ENCODE assay signal across 26 mouse cellular contexts in the genomic region with DNA sequence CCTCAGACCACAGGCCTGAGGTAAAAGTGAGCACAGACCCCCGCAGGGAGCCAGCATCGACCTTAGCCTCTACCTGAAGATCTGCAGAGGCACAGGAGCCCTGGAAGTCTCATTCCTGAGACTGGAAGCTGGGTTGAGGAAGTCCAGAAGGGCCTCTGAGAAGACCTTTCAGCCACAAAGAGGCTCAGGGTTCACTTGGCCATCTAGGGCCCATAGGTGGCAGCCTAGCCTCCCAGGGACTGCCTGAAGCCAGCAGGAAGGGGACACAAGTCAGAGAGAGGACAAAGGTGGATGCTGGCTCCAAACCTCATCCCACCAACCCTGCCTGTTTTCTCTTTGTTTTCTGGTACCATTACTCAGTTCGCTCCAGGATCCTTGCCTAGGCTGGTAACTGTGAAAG. TPM values are rescaled to one million over a fixed set of nuclear protein-coding genes. Genes with fewer than 3 reads are reported as not detected.
DNase-seq lines count a peak whose midpoint lies in the region; ATAC-seq lines count a peak whose summit lies in the region.
"Had no signal": no experiment of that assay in that cellular context is flagged by ENCODE, and none has a peak within 500 bp of the region (broad histone marks: within the 10 kb centered on the region; RNA-seq: fewer than 3 reads in every experiment).

Gene Isx (plus strand): TSS at position 234 of the 400 bp plus-strand sequence.

- peak; percentile 40 for DNase-seq in heart, adult 11 months
- no peak for DNase-seq in heart, adult 8-10 months (ENCODE audit: low spot score)
- DNase-seq in cerebellum, adult 8-10 months = no peak
- DNase-seq in ovary, adult 18-20 months (ENCODE audit: low spot score) = no peak
- no peak for DNase-seq in spleen, postnatal 4 days (ENCODE audit: low spot score in 2 of 2)
- DNase-seq: adrenal gland, adult 8-10 months; adrenal gland, postnatal 36 days; B cell, adult 2 months; cerebellum, adult 2 months; cerebellum, postnatal 25 days; gastrocnemius, postnatal 10 days; heart, adult 2 months had no signal

- H3K36me3 ChIP-seq in intestine, embryonic 16.5 days (ENCODE audit: control insufficient read depth, insufficient read depth, low read length) = no peaks in the 10 kb centered on the region
- no peaks in the 10 kb centered on the region for H3K36me3 ChIP-seq in limb, embryonic 15.5 days
- H3K36me3 ChIP-seq in stomach, embryonic 16.5 days (ENCODE audit: control insufficient read depth, insufficient read depth, low read length) = no peaks in the 10 kb centered on the region
- H3K36me3 ChIP-seq: embryonic facial prominence, embryonic 12.5 days; forebrain, embryonic 12.5 days; G1E; heart, embryonic 12.5 days; hindbrain, embryonic 13.5 days had no signal

- H3K4me3 ChIP-seq in intestine, embryonic 16.5 days (ENCODE audit: low read length) = peak within 1 kb of the TSS; percentile 56
- H3K4me3 ChIP-seq in limb, embryonic 15.5 days = no peak within 1 kb of the TSS
- H3K4me3 ChIP-seq in stomach, embryonic 16.5 days (replicated peaks; ENCODE audit: low read length) = peak within 1 kb of the TSS; percentile 1
- H3K4me3 ChIP-seq: embryonic facial prominence, embryonic 12.5 days; forebrain, embryonic 12.5 days; heart, adult 2 months; heart, embryonic 12.5 days; hindbrain, embryonic 13.5 days had no signal

- H3K9me3 ChIP-seq in intestine, embryonic 16.5 days (ENCODE audit: control insufficient read depth, low read length) = no peaks in the 10 kb centered on the region
- H3K9me3 ChIP-seq in limb, embryonic 15.5 days = no peaks in the 10 kb centered on the region
- H3K9me3 ChIP-seq in stomach, embryonic 16.5 days (replicated peaks; ENCODE audit: control insufficient read depth, low read length) = no peaks in the 10 kb centered on the region
- H3K9me3 ChIP-seq: embryonic facial prominence, embryonic 12.5 days; forebrain, embryonic 12.5 days; G1E; heart, embryonic 12.5 days; hindbrain, embryonic 13.5 days had no signal

- peak; percentile 70 for ATAC-seq in intestine, embryonic 16.5 days
- no peak for ATAC-seq in limb, embryonic 15.5 days (ENCODE audit: insufficient number of reproducible peaks, low FRiP score, low TSS enrichment, low read depth)
- ATAC-seq in stomach, embryonic 16.5 days (ENCODE audit: insufficient read depth, low FRiP score) = no peak
- ATAC-seq: CD4-positive, CD25-positive, alpha-beta regulatory T cell, adult 4 months; forebrain, embryonic 16.5 days had no signal

- H3K27me3 ChIP-seq in intestine, embryonic 16.5 days (replicated peaks; ENCODE audit: control insufficient read depth, insufficient read depth, low read length) = no peaks in the 10 kb centered on the region
- no peaks in the 10 kb centered on the region for H3K27me3 ChIP-seq in limb, embryonic 15.5 days
- H3K27me3 ChIP-seq in stomach, embryonic 16.5 days (ENCODE audit: control insufficient read depth, insufficient read depth, low read length) = no peaks in the 10 kb centered on the region
- H3K27me3 ChIP-seq: embryonic facial prominence, embryonic 12.5 days; forebrain, embryonic 12.5 days; heart, embryonic 12.5 days; hindbrain, embryonic 13.5 days had no signal

- H3K4me1 ChIP-seq in intestine, embryonic 16.5 days (ENCODE audit: control insufficient read depth, insufficient read depth, low read length) = peaks cover 5% of the 10 kb centered on the region; the same call in 1 of the 2 replicates
- H3K4me1 ChIP-seq in limb, embryonic 15.5 days = no peaks in the 10 kb centered on the region
- H3K4me1 ChIP-seq in stomach, embryonic 16.5 days (ENCODE audit: control insufficient read depth, insufficient read depth, low read length) = peaks cover 6% of the 10 kb centered on the region; the same call in 1 of the 2 replicates
- H3K4me1 ChIP-seq: embryonic facial prominence, embryonic 12.5 days; forebrain, embryonic 12.5 days; heart, embryonic 12.5 days; hindbrain, embryonic 13.5 days had no signal

- H3K27ac ChIP-seq in intestine, embryonic 16.5 days (ENCODE audit: low read length) = peak within 1 kb of the TSS; percentile 89
- no peak within 1 kb of the TSS for H3K27ac ChIP-seq in limb, embryonic 15.5 days
- H3K27ac ChIP-seq in stomach, embryonic 16.5 days (ENCODE audit: low read length) = 0 out of 2 replicates have a peak within 1 kb of the TSS, but pooled peaks have one; percentile 10
- H3K27ac ChIP-seq: embryonic facial prominence, embryonic 12.5 days; forebrain, embryonic 12.5 days; heart, adult 2 months; hindbrain, embryonic 13.5 days had no signal

- WGBS in intestine, embryonic 16.5 days = 50% methylated on average over 3 of the region's 3 CpGs
- WGBS in limb, embryonic 15.5 days = 74% methylated on average over 3 of the region's 3 CpGs
- WGBS in stomach, embryonic 16.5 days = 74% methylated on average over 3 of the region's 3 CpGs

- peak within 1 kb of the TSS; percentile 78 for H3K9ac ChIP-seq in intestine, embryonic 16.5 days (ENCODE audit: low read depth, low read length)
- H3K9ac ChIP-seq in limb, embryonic 15.5 days = no peak within 1 kb of the TSS
- no peak within 1 kb of the TSS for H3K9ac ChIP-seq in stomach, embryonic 16.5 days (ENCODE audit: low read length)
- H3K9ac ChIP-seq: embryonic facial prominence, embryonic 12.5 days; forebrain, embryonic 12.5 days; heart, embryonic 12.5 days; hindbrain, embryonic 13.5 days had no signal

- peak within 1 kb of the TSS; percentile 49 for H3K4me2 ChIP-seq in intestine, embryonic 16.5 days (ENCODE audit: low read depth, low read length)
- H3K4me2 ChIP-seq in limb, embryonic 15.5 days = peak within 1 kb of the TSS; percentile 19
- H3K4me2 ChIP-seq in stomach, embryonic 16.5 days (ENCODE audit: low read depth, low read length) = peak within 1 kb of the TSS; percentile 22; the same call in 1 of the 2 replicates
- H3K4me2 ChIP-seq: embryonic facial prominence, embryonic 12.5 days; forebrain, embryonic 12.5 days; hindbrain, embryonic 13.5 days had no signal

RNA-seq across cellular contexts. Expression of gene Isx, which starts in this region (rescaled TPM):
- not detected for total RNA-seq in heart, adult 8-10 months (2022)
- polyA plus RNA-seq in intestine, embryonic 16.5 days (2015; fragmentation: Nextera tagmentation; extraction: Ambion mirVana) = 101 and 109 TPM in 2 replicates
- polyA plus RNA-seq in limb, embryonic 15.5 days (2015; fragmentation: Nextera tagmentation; extraction: Ambion mirVana) = 0.19 and 0.22 TPM in 2 replicates
- 8.7 and 8.8 TPM in 2 replicates for polyA plus RNA-seq in stomach, embryonic 16.5 days (2015; fragmentation: Nextera tagmentation; extraction: Ambion mirVana)
- total RNA-seq: adrenal gland, adult 8-10 months; adrenal gland, postnatal 36 days; gastrocnemius, postnatal 10 days; gastrocnemius, postnatal 4 days; hematopoietic stem cell, adult 5-6 weeks had no signal
- polyA plus RNA-seq: CD4-positive, CD25-positive, alpha-beta regulatory T cell, adult 4 months; cerebellum, adult 2 months; cortical plate, adult 2 months; embryonic facial prominence, embryonic 12.5 days; forebrain, embryonic 12.5 days; forebrain, embryonic 16.5 days; frontal cortex, adult 2 months; G1E; heart, embryonic 12.5 days; hindbrain, embryonic 13.5 days had no signal

Comparison
In these comparisons a context has a peak if more than half of its experiments do, and no peak if none do; other contexts are left out.
1. RNA of gene Isx (polyA plus RNA-seq): 101 to 109 TPM in intestine, embryonic 16.5 days; 8.7 to 8.8 TPM in stomach, embryonic 16.5 days and 0.19 to 0.22 TPM in limb, embryonic 15.5 days; every median in the first group is over 10 times any median in the second.
2. Peak in every context shown above with its lines, with median percentiles within 50 percentile points of each other: H3K4me2 ChIP-seq.